Mouse (Mus musculus): ENCODE results near the gene Dio2.

Dio2 gene

GRCm38 (mm10) chr12:90738388-90739223, at the start of gene Dio2:
Gene Dio2, minus strand, starts transcription at chr12:90738438.
- no peak for DNase-seq (ENCODE audit: low spot score)

- no peak for DNase-seq (ENCODE audit: low spot score)
These were observed 43.2 kb upstream of the Dio2 start for GRCm38 (mm10) chr12:90781438-90781837.

GRCm38 (mm10) chr12:90744752-90745151, 6.5 kb upstream of the Dio2 start:
- DNase-seq (ENCODE audit: low spot score): no peak

- no peak for DNase-seq (ENCODE audit: low spot score)
These were observed 5.4 kb upstream of the Dio2 start for GRCm38 (mm10) chr12:90743633-90744032.

GRCm38 (mm10) chr12:90740468-90740867, 2.2 kb upstream of the Dio2 start:
- peak; percentile 32 for DNase-seq (ENCODE audit: low spot score)

GRCm38 (mm10) chr12:90737932-90738331, 306 bp downstream of the Dio2 start:
- DNase-seq (ENCODE audit: low spot score): no peak

- DNase-seq (ENCODE audit: low spot score): no peak
These were observed 2.8 kb downstream of the Dio2 start for GRCm38 (mm10) chr12:90735447-90735846.

GRCm38 (mm10) chr12:90734503-90734902, 3.7 kb downstream of the Dio2 start:
- DNase-seq (ENCODE audit: low spot score): no peak

GRCm38 (mm10) chr12:90733721-90734120, 4.5 kb downstream of the Dio2 start:
- DNase-seq (ENCODE audit: low spot score): no peak

- DNase-seq (ENCODE audit: low spot score): peak; percentile 39
These were observed 8.6 kb downstream of the Dio2 start for GRCm38 (mm10) chr12:90729648-90730047.

- DNase-seq (ENCODE audit: low spot score): no peak
These were observed 13.1 kb downstream of the Dio2 start for GRCm38 (mm10) chr12:90725107-90725506.

- DNase-seq (ENCODE audit: low spot score): no peak
These were observed 13.6 kb downstream of the Dio2 start for GRCm38 (mm10) chr12:90724644-90725043.

GRCm38 (mm10) chr12:90694135-90694534, 44.1 kb downstream of the Dio2 start:
- DNase-seq (ENCODE audit: low spot score): no peak

Measured in urinary bladder, postnatal 10 days (tissue).